Mouse (Mus musculus): ENCODE data around the gene Birc2.

DNA sequence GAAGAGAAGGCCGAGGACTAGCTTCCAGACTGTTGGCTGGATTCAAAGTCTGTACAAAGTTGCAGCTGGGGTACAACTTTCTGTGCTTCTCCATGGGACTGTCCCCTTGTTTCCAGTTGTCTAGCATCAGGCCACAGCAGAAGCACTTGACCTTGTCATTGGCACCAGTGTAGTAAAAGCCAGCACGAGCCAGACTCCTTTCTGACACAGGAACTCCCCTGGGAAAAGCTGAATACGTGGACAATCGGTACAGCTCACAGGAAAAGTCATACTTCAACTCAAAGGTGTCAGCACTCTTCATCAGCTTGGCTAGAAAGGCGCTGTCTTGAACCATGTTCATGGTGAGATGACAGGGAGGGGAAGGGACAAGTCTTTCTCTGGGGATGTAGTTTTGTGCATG lies 24.1 kb upstream of the Birc2 start:
- TF ChIP-seq NRF1 (IDR thresholded peaks at IDR 0.05; ENCODE audit: insufficient read depth, low read depth, low read length, poor library complexity, severe bottlenecking) (no peak), TBP (IDR thresholded peaks at IDR 0.05; ENCODE audit: low read depth, low read length) (no peak), TCF12 (IDR thresholded peaks at IDR 0.05; ENCODE audit: low read depth, low read length) (no peak)
